Mouse (Mus musculus) embryonic fibroblast, embryonic 13.5 days (primary cell): ENCODE results near the gene Fbxo2. TPM values are rescaled to one million over a fixed set of nuclear protein-coding genes. Genes with fewer than 3 reads are reported as not detected.

Source experiments
- H3K27ac ChIP-seq: 2 replicates; pipeline ENCODE4 v1.5.1; 2012; ENCODE audit warnings: low read length, control low read depth, inconsistent platforms; ENCODE audit not compliant: insufficient read depth
- H3K4me1 ChIP-seq: 2 replicates; pipeline ENCODE4 v1.6.1; 2011; ENCODE audit warnings: low read length; ENCODE audit not compliant: control insufficient read depth, insufficient read depth
- H3K4me3 ChIP-seq: 2 replicates; pipeline ENCODE4 v1.5.1; 2011; ENCODE audit warnings: mild to moderate bottlenecking, control low read depth, low read length; ENCODE audit not compliant: insufficient read depth
- CTCF ChIP-seq: IDR thresholded peaks from 2 replicates; pipeline ENCODE4 v1.5.1; 2011; ENCODE audit warnings: mild to moderate bottlenecking, control low read depth, low read length, moderate library complexity, borderline replicate concordance; ENCODE audit not compliant: insufficient read depth
- POLR2A ChIP-seq: IDR thresholded peaks from 2 replicates; pipeline ENCODE4 v1.6.1; 2011; ENCODE audit warnings: low read depth, mild to moderate bottlenecking, control low read depth, low read length, moderate library complexity
- polyA plus RNA-seq: library from polyadenylated mRNA; stranded (reverse); fragments of >200 nt; gene quantifications from 2 replicates; pipeline ENCODE4 v1.2.4, GENCODE M21; 2011; ENCODE audit warnings: low read depth; ENCODE audit not compliant: missing spikeins, insufficient read length

Fbxo2 gene
- polyA plus RNA-seq, 1 experiment, result 4.0 TPM

DNA sequence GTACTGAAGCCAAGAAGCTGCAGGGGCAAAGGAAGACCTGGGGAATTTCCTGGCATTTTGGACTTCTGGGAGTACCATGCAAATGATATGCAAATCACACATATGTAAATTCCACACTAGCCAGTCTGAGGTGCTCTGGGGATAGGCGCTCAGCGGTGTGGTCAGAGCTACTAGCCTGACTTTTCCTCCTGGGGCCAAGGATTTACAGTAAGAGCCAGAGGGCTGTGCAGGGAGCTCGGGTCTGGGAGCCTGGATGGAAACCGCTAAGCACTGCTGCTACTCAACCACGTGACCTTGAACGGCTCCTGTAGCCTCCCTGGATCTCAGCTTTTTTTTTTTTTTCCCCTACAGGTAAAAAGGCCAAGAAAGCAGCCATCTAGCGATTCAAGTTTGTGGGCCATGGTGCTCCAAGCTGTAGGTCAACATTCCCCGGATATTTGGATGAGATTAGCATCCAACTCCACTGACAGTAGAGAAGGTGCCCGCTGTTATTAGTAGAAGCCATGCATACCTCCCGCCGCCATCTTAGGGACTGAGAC, 32.4 kb downstream of the Fbxo2 start:
- Histone ChIP-seq H3K4me3 (no peak overlapping the region), H3K4me1 (no peaks in the 10 kb centered on the region), H3K27ac (no peak overlapping the region)
- TF ChIP-seq POLR2A (no peak), CTCF (no peak)

DNA sequence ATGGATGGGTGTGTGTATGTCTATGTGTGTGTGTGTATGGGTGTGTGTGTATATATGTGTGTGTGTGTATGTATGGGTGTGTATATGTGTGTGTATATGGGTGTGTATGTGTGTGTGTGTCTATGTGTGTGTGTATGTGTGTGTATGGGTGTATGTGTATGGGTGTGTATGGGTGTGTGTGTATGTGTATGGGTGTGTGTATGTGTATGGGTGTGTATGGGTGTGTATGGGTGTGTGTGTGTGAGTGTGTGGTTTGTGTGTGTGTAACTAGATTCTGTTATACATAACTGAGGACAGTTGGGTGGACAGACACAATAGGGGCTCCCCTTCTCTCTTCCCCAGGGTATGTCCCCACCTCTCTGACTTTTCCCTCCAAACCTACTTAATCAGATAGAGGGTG, 34.0 kb downstream of the Fbxo2 start:
- H3K27ac ChIP-seq, result no peak overlapping the region
- H3K4me1 ChIP-seq, result no peaks in the 10 kb centered on the region
- H3K4me3 ChIP-seq, result no peak overlapping the region
- TF ChIP-seq CTCF, result no peak
- 0 out of 2 replicates have a peak, but pooled peaks have one; percentile 10 for TF ChIP-seq POLR2A

GRCm38 (mm10) chr4:148198721-148199120, 38.3 kb downstream of the Fbxo2 start:
- TF ChIP-seq CTCF, result no peak
- no peak for TF ChIP-seq POLR2A
- H3K4me3 ChIP-seq, result no peak overlapping the region
- no peaks in the 10 kb centered on the region for H3K4me1 ChIP-seq
- no peak overlapping the region for H3K27ac ChIP-seq

- Histone ChIP-seq H3K27ac (no peak overlapping the region), H3K4me3 (no peak overlapping the region), H3K4me1 (no peaks in the 10 kb centered on the region)
- no peak for TF ChIP-seq CTCF
- no peak for TF ChIP-seq POLR2A
Measured at GRCm38 (mm10) chr4:148203557-148203956, 43.1 kb downstream of the Fbxo2 start.

DNA sequence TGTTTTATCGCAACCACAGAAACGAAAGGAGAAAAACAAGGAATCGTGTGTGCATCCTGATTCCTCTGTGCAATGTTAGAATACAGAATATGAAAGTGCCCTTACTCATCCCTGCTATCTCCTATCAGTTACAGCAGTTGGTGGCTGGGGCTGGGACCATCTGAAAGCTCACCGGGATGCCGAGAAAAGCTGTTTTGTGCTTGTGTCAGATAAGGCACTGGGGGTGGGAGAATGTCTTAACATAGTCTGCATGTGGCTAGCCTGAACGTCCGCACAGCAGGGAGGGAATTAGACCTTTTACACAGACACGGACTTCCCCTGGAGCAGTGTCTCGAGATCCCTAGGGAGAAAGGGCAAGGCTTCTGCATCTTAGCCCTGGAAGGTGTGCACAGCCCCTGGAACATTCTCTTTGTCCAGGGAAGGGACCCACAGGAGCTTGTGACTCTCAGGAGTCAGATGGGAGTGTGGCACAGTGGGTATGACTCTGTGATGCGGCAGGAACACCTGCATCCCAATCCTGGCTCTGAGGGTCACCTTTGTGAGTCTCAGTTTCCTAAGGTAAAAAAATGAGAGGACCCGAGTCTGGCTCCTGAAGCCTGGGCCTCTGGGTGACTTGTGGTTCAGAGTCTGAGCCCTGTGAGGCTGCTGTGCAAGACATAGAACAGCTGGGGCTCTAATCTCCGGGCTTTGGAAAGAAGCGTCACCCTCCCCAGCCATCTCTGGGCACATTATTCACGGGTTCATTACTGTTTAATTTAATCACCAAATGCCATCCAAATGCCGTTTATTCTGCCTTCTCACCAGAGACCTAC, 43.8 kb downstream of the Fbxo2 start:
- no peak overlapping the region for H3K27ac ChIP-seq
- TF ChIP-seq POLR2A (no peak), CTCF (no peak)
- H3K4me1 ChIP-seq, result no peaks in the 10 kb centered on the region
- no peak overlapping the region for H3K4me3 ChIP-seq

- H3K4me1 ChIP-seq, result no peaks in the 10 kb centered on the region
- no peak overlapping the region for H3K4me3 ChIP-seq
- no peak overlapping the region for H3K27ac ChIP-seq
- TF ChIP-seq POLR2A (no peak), CTCF (no peak)
Measured at GRCm38 (mm10) chr4:148204873-148205232, 44.4 kb downstream of the Fbxo2 start.

GRCm38 (mm10) chr4:148214460-148215136, 54.2 kb downstream of the Fbxo2 start:
- Histone ChIP-seq H3K4me1 (no peaks in the 10 kb centered on the region), H3K4me3 (no peak overlapping the region), H3K27ac (no peak overlapping the region)
- TF ChIP-seq CTCF (no peak), POLR2A (no peak)

- no peak for TF ChIP-seq POLR2A
- no peak for TF ChIP-seq CTCF
- no peak overlapping the region for H3K27ac ChIP-seq
- no peak overlapping the region for H3K4me3 ChIP-seq
- H3K4me1 ChIP-seq, result no peaks in the 10 kb centered on the region
Measured at GRCm38 (mm10) chr4:148215264-148215900, 55.0 kb downstream of the Fbxo2 start.

Other genes starting within 250 kb of the Fbxo2 start
- gene Plod1, start 223.9 kb upstream of the Fbxo2 start, polyA plus RNA-seq, result 53.3 and 64.4 TPM in 2 replicates
- 33.0 and 36.8 TPM in 2 replicates for gene 2510039O18Rik, start 219.7 kb upstream of the Fbxo2 start, polyA plus RNA-seq
- gene Nppb, start 174.8 kb upstream of the Fbxo2 start, polyA plus RNA-seq, result 2.5 and 6.2 TPM in 2 replicates
- gene Nppa, start 159.9 kb upstream of the Fbxo2 start, polyA plus RNA-seq, result 1.4 TPM in 1 of 2 replicates, not detected in the other
- gene Clcn6, start 121.8 kb upstream of the Fbxo2 start, polyA plus RNA-seq, result 11.8 and 13.2 TPM in 2 replicates
- 39.5 and 45.1 TPM in 2 replicates for gene Mthfr, start 121.5 kb upstream of the Fbxo2 start, polyA plus RNA-seq
- 13.7 and 17.2 TPM in 2 replicates for gene Agtrap, start 72.6 kb upstream of the Fbxo2 start, polyA plus RNA-seq
- gene Mad2l2, start 30.2 kb upstream of the Fbxo2 start, polyA plus RNA-seq, result 15.5 and 30.0 TPM in 2 replicates
- 0.12 and 0.23 TPM in 2 replicates for gene Draxin, start 29.9 kb upstream of the Fbxo2 start, polyA plus RNA-seq
- 23.2 and 30.3 TPM in 2 replicates for gene Fbxo6, start 8.5 kb upstream of the Fbxo2 start, polyA plus RNA-seq
- gene Fbxo44, start 139 bp upstream of the Fbxo2 start, polyA plus RNA-seq, result 9.3 and 10.6 TPM in 2 replicates
- not detected in 2 replicates for gene Disp3, start 127.3 kb downstream of the Fbxo2 start, polyA plus RNA-seq